Mouse (Mus musculus): ENCODE results near the gene Parp11. TPM values are rescaled to one million over a fixed set of nuclear protein-coding genes. Genes with fewer than 3 reads are reported as not detected.
A peak's percentile ranks its signal among the peaks of the same experiment; 100 is the strongest.

Gene Parp11
- polyA plus RNA-seq, 1 experiment, result 24.6 TPM

GRCm38 (mm10) chr6:127538118-127538517 lies 91.5 kb downstream of the Parp11 start:
- Histone ChIP-seq H3K4me1 (ENCODE audit: control insufficient read depth, insufficient read depth, low read length) (peaks cover 4% of the 10 kb centered on the region), H3K4me3 (ENCODE audit: insufficient read depth, low read length) (no peak overlapping the region), H3K27ac (ENCODE audit: insufficient read depth, low read length) (peak overlapping the region; percentile 77; the same call in 1 of the 2 replicates)
- TF ChIP-seq CTCF (IDR thresholded peaks at IDR 0.05; ENCODE audit: extremely low read depth, insufficient read depth, low read length) (no peak), POLR2A (IDR thresholded peaks at IDR 0.05; ENCODE audit: extremely low read depth, insufficient read depth, low read length) (no peak)

- Histone ChIP-seq H3K4me3 (ENCODE audit: insufficient read depth, low read length) (no peak overlapping the region), H3K4me1 (ENCODE audit: control insufficient read depth, insufficient read depth, low read length) (peaks cover 4% of the 10 kb centered on the region), H3K27ac (ENCODE audit: insufficient read depth, low read length) (no peak overlapping the region)
- TF ChIP-seq POLR2A (IDR thresholded peaks at IDR 0.05; ENCODE audit: extremely low read depth, insufficient read depth, low read length) (no peak), CTCF (IDR thresholded peaks at IDR 0.05; ENCODE audit: extremely low read depth, insufficient read depth, low read length) (no peak)
Measured at GRCm38 (mm10) chr6:127539226-127539625, 92.6 kb downstream of the Parp11 start.

GRCm38 (mm10) chr6:127539659-127540058 lies 93.0 kb downstream of the Parp11 start:
- H3K27ac ChIP-seq (ENCODE audit: insufficient read depth, low read length), result no peak overlapping the region
- TF ChIP-seq POLR2A (IDR thresholded peaks at IDR 0.05; ENCODE audit: extremely low read depth, insufficient read depth, low read length) (no peak), CTCF (IDR thresholded peaks at IDR 0.05; ENCODE audit: extremely low read depth, insufficient read depth, low read length) (no peak)
- H3K4me3 ChIP-seq (ENCODE audit: insufficient read depth, low read length), result no peak overlapping the region
- H3K4me1 ChIP-seq (ENCODE audit: control insufficient read depth, insufficient read depth, low read length), result peaks cover 4% of the 10 kb centered on the region

GRCm38 (mm10) chr6:127540517-127540916 lies 93.9 kb downstream of the Parp11 start:
- Histone ChIP-seq H3K27ac (ENCODE audit: insufficient read depth, low read length) (no peak overlapping the region), H3K4me1 (ENCODE audit: control insufficient read depth, insufficient read depth, low read length) (peaks cover 4% of the 10 kb centered on the region), H3K4me3 (ENCODE audit: insufficient read depth, low read length) (no peak overlapping the region)
- no peak for TF ChIP-seq CTCF (IDR thresholded peaks at IDR 0.05; ENCODE audit: extremely low read depth, insufficient read depth, low read length)
- no peak for TF ChIP-seq POLR2A (IDR thresholded peaks at IDR 0.05; ENCODE audit: extremely low read depth, insufficient read depth, low read length)

GRCm38 (mm10) chr6:127541617-127542374 lies 95.2 kb downstream of the Parp11 start:
- Histone ChIP-seq H3K27ac (ENCODE audit: insufficient read depth, low read length) (no peak overlapping the region), H3K4me3 (ENCODE audit: insufficient read depth, low read length) (no peak overlapping the region), H3K4me1 (ENCODE audit: control insufficient read depth, insufficient read depth, low read length) (peaks cover 4% of the 10 kb centered on the region)
- TF ChIP-seq CTCF (IDR thresholded peaks at IDR 0.05; ENCODE audit: extremely low read depth, insufficient read depth, low read length), result peak; percentile 87
- no peak for TF ChIP-seq POLR2A (IDR thresholded peaks at IDR 0.05; ENCODE audit: extremely low read depth, insufficient read depth, low read length)

Other genes starting within 250 kb of the Parp11 start
- 1.2 and 1.4 TPM in 2 replicates for gene Cracr2a, start 114.5 kb downstream of the Parp11 start, polyA plus RNA-seq (2012; rRNA removed)

Measured in cortical plate, adult 2 months (tissue).